Mouse (Mus musculus) ES-E14 (cell line): Measurements from ENCODE around the gene Mpp3.

Experiments
- HCFC1 ChIP-seq: IDR thresholded peaks from 2 replicates; pipeline ENCODE4 v1.6.1; 2012; ENCODE audit warnings: low read length, inconsistent platforms, borderline replicate concordance; ENCODE audit not compliant: insufficient read depth
- MAFK ChIP-seq: IDR thresholded peaks from 2 replicates; pipeline ENCODE4 v1.6.1; 2014; ENCODE audit warnings: mild to moderate bottlenecking, low read depth, low read length, inconsistent platforms; ENCODE audit not compliant: insufficient read depth
- ZNF384 ChIP-seq: IDR thresholded peaks from 2 replicates; pipeline ENCODE4 v1.6.1; 2012; ENCODE audit warnings: low read depth, low read length, inconsistent platforms

GRCm38 (mm10) chr11:102069633-102070032 is 41.4 kb upstream of the Mpp3 start:
- TF ChIP-seq HCFC1 (no peak), ZNF384 (no peak), MAFK (no peak)
